Mouse (Mus musculus): ENCODE measurements at regions not wholly inside any gene's neighbourhood (a gene's known extent, or its start where the extent isn't known, plus 50 kb on each side); places are given as distances from the start of the nearest gene placed in this dataset.

GRCm38 (mm10) chr12:112438206-112438605 lies 51.0 kb upstream of the A530016L24Rik start:
- DNase-seq (ENCODE audit: low spot score) = no peak

All from heart, adult 8-10 months (tissue).